Mouse (Mus musculus): ENCODE measurements around the gene Pex19.

Gene Pex19

DNA sequence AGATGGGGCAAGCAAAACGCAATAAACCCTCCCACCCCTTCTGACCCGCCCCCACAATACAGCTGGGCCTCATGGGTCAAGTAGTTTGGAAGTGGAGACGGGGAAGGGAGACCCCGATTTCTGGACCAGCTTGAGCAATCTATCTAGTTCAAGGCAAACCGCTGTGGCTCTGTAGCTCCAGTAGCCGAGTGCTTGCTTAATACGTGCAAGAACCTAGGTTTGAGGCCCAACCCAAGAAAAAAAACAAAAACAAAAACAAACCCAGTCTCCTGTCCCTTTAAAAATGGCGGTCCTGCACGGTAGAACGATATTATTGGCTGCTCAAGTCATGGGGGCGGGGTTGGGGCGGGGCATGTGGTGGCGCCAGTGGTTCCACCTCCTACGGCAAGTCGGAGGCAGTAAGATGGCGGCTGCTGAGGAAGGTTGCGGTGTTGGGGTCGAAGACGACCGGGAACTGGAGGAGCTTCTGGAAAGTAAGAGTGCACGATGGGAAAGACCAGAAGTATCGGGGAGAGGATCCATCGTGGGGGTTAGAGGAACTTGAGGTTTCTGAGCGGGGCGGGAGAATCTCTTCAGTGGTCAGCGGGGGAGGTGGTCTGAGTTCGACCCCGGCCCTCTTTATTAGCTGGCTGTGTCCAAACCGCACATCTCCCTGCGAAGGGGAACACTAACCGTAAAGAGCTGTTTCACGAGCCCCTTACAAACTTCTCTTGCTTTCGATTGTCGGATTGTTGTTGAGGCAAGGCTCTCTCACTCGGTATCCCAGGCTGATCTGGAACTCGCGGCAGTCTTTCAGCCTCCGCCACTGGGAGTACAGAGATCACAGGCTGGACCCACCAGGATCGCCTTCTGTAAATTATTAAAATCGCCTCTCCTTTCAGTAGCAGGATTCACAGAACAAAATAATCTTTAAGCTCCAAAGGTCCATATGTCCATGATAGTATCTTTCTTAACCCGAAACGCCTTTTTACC, at the start of gene Pex19:
Gene Pex19, plus strand, starts transcription at position 380 of the 972 bp plus-strand sequence.
- peak; percentile 91 for DNase-seq (ENCODE audit: extremely low spot score)

DNA sequence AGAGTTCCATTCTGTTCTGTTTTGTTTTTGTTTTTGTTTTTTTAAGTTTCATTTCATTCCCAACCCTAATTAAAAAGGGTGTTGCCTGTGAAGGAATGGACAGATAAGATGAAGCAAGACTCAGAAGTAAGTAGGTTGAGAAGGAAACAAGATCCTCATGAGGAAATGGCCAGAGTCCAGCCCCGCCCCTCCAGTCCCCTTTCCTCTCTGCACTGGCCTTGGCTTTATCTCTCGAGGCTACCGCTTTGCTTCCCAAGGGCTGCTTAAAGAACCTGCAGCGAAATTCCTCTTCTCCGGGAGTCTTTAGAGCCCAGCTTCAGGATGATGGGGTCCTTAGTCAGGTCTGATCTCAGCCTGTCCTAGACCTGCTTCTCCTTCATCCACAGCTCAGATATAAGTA, 48.6 kb upstream of the Pex19 start:
- DNase-seq (ENCODE audit: extremely low spot score), result no peak

- DNase-seq (ENCODE audit: extremely low spot score), result peak; percentile 93
These were observed 44.3 kb upstream of the Pex19 start, which contains the start of the genes Copa and Ncstn for GRCm38 (mm10) chr1:172082101-172082898. Copa (plus strand) TSS chr1:172082529. Ncstn (minus strand) TSS chr1:172082795.

- no peak for DNase-seq (ENCODE audit: extremely low spot score)
These were observed 43.6 kb upstream of the Pex19 start for GRCm38 (mm10) chr1:172082899-172083445.

- no peak for DNase-seq (ENCODE audit: extremely low spot score)
These were observed 33.0 kb upstream of the Pex19 start for GRCm38 (mm10) chr1:172093522-172093921.

GRCm38 (mm10) chr1:172094295-172094694, 32.3 kb upstream of the Pex19 start:
- no peak for DNase-seq (ENCODE audit: extremely low spot score)

DNA sequence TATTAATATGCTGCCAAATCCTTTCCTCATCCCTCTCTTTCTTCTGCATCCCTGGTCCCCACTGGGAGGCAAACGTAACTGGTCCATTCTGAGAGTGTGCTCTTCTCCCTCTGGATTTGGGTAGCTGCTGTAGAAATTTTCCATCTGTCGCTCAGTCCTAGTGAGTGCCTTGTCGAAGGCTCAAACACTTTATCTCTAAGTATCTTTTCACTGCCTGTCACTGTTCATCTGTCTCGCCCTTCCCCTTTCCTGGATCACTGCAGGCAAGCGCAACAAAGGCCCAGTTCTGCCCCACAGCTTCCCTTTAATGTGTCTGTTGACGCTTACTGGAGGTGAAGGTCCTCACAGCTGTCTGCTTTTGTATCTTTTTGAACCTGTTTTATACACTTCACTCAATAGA, 31.4 kb upstream of the Pex19 start:
- DNase-seq (ENCODE audit: extremely low spot score), result no peak

GRCm38 (mm10) chr1:172099325-172100033, 27.1 kb upstream of the Pex19 start:
- DNase-seq (ENCODE audit: extremely low spot score), result no peak

- no peak for DNase-seq (ENCODE audit: extremely low spot score)
These were observed 22.9 kb upstream of the Pex19 start for GRCm38 (mm10) chr1:172103619-172104018.

GRCm38 (mm10) chr1:172105101-172105500, 21.5 kb upstream of the Pex19 start:
- no peak for DNase-seq (ENCODE audit: extremely low spot score)

DNA sequence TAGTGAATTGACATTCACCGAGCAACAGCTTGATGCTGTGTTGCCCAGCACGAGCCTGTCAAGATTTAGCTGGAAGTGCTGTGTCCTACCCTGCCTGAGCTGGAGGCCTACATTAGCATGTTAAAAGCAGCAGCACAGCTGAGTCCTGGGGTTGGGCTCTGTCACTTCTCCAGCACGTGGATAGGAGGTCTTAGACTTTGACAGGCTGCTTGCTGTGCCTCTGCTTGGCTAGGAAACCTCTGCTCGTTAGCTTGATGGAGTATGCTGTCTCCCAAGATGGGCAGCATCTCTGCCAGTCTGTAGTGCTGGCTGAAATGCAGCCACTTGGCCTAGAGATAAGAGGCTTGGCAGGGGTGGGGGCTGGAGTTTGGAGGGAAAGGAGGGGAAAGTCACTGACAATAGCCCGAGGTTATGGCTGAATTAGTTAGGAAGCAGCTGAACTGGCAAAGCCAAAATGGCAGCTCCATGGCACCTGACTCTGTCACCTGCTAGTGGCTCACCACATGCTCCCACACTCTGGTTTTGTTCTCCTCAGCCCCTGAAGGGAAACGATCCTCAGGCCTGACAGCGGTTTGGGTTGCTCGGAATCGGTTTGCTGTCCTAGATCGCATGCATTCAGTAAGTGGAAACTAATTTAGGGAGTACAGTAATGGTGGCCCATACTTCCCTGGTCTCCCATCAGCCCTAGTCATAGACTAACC, 18.6 kb upstream of the Pex19 start:
- no peak for DNase-seq (ENCODE audit: extremely low spot score)

DNA sequence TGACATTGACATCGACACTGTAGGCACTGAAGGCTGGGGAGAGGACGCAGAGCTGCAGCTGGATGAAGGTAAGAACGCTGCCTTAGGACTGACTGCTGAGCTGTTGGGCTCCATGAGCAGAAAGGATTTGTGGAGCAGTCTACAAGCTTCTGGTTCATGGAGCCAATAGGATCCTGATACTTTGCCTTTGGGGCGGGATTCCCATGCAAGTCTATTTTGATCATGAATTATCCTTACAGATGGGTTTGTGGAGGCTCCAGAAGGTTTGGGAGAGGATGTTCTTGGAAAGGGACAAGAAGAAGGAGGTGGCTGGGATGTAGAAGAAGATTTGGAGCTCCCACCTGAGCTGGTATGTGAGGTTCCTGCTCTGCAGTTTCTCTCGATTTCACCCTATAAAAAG, 9.6 kb upstream of the Pex19 start:
- no peak for DNase-seq (ENCODE audit: extremely low spot score)

DNA sequence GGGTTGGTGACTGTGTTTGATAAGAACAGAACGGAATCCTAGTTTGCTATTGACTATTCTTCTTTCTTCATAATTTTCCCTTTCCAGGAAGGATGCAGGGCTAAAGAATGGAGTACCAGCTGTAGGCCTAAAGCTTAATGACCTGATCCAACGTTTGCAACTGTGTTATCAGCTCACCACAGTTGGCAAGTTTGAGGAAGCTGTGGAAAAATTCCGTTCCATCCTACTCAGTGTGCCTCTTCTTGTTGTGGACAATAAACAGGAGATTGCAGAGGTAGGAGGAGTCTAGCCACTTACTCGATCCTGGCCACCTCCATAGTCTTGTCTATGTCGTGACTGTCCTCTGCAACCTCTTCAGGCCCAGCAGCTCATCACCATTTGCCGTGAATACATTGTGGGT, 7.5 kb upstream of the Pex19 start:
- no peak for DNase-seq (ENCODE audit: extremely low spot score)

DNA sequence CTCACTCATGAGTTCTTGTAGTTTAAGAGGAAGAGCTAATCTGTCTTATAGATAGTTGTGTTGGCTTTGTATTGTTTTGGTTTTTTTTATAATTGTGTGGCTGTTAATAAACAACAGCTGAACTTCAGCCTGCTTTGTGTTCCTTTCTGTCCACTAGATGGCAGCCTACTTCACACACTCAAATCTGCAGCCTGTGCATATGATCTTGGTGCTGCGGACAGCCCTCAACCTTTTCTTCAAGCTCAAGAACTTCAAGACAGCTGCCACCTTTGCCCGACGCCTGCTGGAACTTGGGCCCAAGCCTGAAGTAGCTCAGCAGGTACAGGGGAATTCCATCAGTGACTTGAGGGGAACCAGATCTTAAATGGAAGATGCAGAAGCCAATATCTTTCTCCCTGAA, 6.8 kb upstream of the Pex19 start:
- peak; percentile 31 for DNase-seq (ENCODE audit: extremely low spot score)

DNA sequence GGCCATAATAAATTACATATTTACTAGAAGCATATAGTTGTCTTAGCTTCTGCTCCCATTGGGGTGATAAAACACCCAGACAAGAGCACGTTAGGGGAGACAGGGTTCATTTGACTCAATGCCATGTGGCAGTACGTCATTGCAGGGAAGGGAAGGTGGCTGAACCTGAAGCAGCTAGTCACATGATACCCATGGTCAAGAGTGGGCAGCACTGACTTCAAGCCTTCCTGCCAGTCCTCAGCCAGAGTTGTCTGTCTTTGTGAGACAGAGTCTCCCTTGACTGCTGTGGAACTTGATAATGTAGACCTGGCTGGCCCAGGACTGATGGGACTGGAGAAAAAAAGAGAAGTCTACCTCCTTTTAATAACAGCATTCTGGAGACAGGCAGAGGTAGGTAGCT, 3.9 kb upstream of the Pex19 start:
- DNase-seq (ENCODE audit: extremely low spot score), result no peak

DNA sequence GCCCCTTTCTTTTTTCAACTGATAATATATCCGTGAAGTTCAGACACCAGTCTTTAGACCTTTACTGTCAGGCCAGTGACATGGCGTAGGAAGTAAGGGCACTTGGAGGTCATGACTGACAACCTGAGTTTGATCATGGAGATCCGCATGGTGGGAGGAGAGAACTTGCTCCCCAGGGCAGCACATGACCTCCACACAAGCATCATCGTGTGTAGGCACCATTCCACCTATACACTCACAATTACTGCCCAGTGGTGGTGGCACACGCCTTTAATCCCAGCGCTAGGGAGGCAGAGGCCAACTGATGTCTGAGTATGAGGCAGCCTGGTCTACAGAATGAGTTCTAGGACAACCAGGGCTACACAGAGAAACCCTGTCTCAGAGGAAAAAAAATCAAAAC, 2.0 kb upstream of the Pex19 start:
- DNase-seq (ENCODE audit: extremely low spot score), result no peak

- no peak for DNase-seq (ENCODE audit: extremely low spot score)
These were observed 932 bp downstream of the Pex19 start for GRCm38 (mm10) chr1:172127487-172127886.

DNA sequence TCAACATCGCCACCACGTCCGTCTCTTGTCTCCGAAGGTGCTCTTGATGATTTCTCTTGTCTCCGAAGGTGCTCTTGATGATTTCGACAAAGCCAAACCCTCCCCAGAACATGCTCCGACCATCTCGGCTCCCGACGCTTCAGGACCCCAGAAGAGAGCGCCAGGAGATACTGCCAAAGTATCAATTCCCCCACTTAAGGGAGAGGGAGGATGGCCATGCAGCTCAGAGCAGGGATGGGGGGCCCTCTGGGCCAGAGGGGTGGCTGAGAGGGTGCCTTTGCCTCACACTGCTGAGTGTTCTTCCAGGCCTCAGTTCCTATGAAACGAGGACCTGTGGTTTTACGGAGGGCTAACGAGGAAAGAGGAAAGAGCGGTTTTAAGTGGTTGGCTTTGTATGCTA, 2.0 kb downstream of the Pex19 start:
- DNase-seq (ENCODE audit: extremely low spot score), result no peak

GRCm38 (mm10) chr1:172129108-172129507, 2.6 kb downstream of the Pex19 start:
- DNase-seq (ENCODE audit: extremely low spot score), result no peak

DNA sequence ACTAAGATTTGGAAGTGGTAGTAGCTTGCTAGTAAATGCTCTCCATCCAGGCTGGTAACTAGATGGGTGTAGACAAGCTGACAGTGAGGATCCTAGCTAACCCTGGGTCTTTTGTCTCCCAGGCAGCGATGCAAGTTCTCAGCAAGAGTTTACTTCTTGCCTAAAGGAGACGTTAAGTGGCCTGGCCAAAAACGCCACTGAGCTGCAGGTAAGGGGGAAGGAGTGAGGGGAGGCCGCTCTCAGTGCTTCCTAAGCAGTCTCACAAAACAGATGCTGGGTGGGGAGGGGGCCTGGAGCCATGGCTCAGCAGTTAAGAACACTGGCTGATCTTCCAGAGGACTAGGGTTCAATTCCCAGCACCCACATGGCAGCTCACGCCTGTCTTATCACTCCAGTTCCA, 3.2 kb downstream of the Pex19 start:
- no peak for DNase-seq (ENCODE audit: extremely low spot score)

DNA sequence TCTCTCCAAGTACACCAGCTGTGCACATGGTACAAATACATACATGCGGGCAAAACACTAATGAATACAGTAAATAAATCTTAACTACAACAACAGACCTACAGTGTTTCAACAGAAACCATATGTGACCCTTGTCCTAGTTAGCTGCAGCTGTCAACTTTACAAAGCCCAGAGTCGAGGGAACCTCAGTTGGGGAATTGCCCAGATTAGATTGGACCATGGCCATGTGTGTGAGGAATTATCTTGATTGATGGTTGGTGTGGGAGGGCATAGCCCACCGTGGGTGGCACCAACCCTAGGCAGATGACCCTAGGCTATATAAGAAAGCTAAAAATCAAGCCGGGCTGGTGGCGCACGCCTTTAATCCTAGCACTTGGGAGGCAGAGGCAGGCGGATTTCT, 5.8 kb downstream of the Pex19 start:
- DNase-seq (ENCODE audit: extremely low spot score), result no peak

Measured in embryo, embryonic 9.5 days (tissue).